Comparison of ENCODE assay signal across 8 mouse cellular contexts in the genomic region with DNA sequence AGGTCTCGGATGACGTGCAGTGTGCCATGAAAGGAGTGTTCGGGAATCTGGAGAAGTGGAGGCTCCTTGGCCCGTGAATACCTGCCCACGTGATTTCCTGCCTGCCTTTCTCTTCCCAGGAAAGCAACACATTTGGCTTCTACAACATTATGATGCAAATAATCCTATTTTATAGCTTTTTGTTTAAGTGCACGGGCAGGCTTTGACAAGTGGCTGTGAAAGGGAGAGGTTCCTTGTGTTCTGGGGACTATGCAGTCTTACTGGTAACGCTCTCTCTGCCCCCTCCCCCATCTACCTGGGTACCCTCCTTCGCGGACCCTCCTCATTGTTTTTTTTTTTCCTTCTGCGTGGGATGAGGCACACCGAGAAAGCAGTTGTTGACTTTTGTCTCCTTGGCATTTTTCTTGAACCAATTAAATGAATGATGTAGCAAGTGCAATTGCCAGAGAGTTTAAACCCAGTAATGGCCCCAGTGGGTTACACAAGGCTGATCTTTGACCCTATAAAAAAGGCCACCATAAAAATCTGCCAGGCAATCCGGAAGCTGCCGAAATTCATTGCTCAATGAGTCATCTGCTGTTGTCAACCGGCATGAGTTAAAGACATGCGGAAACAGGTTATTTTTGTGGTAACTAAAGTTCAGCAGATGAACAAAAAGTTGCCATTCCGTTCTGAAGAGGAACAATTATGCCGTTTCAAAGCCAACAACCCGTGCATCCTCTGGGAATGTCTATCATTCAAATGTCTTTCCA.
A peak's percentile ranks its signal among the peaks of the same experiment; 100 is the strongest.
DNase-seq lines count a peak whose midpoint lies in the region; ATAC-seq lines count a peak whose summit lies in the region.

No protein-coding gene starts in this region.

- peak; percentile 65 to 92 for DNase-seq in adrenal gland, adult (ENCODE audit: inconsistent age in 2 of 2, low spot score in 1 of 2)
- DNase-seq in adrenal gland, postnatal 4 days (ENCODE audit: low spot score in 2 of 2): no peak
- DNase-seq in 416B (ENCODE audit: low read depth): peak; percentile 78
- DNase-seq in kidney, postnatal 10 days: peak; percentile 44
- no peak for DNase-seq in left cerebral cortex, adult 8-10 months (ENCODE audit: low spot score in 2 of 2)
- DNase-seq in frontal cortex, adult 2 months (ENCODE audit: extremely low spot score in 1 of 2, low spot score in 1 of 2): no peak

- H3K4me3 ChIP-seq in brown adipose tissue, adult 24 weeks (ENCODE audit: insufficient read depth, low read depth, low read length): no peak overlapping the region
- H3K4me3 ChIP-seq in neural tube, embryonic 13.5 days: peak overlapping the region; percentile 10; the same call in 1 of the 2 replicates

- peak overlapping the region; percentile 90 for H3K27ac ChIP-seq in brown adipose tissue, adult 24 weeks (replicated peaks; ENCODE audit: low read depth, low read length)
- no peak overlapping the region for H3K27ac ChIP-seq in neural tube, embryonic 13.5 days (replicated peaks)

- H3K9me3 ChIP-seq in neural tube, embryonic 13.5 days: no peaks in the 10 kb centered on the region

- no peak overlapping the region for H3K9ac ChIP-seq in neural tube, embryonic 13.5 days

- WGBS in neural tube, embryonic 13.5 days: 15% methylated on average over 18 of the region's 18 CpGs

- H3K27me3 ChIP-seq in neural tube, embryonic 13.5 days: no peaks in the 10 kb centered on the region

- H3K36me3 ChIP-seq in neural tube, embryonic 13.5 days: no peaks in the 10 kb centered on the region

- H3K4me2 ChIP-seq in neural tube, embryonic 13.5 days: peak overlapping the region; percentile 43

- no peak for ATAC-seq in neural tube, embryonic 13.5 days (ENCODE audit: low read depth)

- H3K4me1 ChIP-seq in brown adipose tissue, adult 24 weeks (ENCODE audit: control insufficient read depth, insufficient read depth, insufficient read length, low read length): peaks cover 15% of the 10 kb centered on the region
- H3K4me1 ChIP-seq in neural tube, embryonic 13.5 days (replicated peaks): peaks cover 12% of the 10 kb centered on the region; the same call in 1 of the 2 replicates

Comparison
In these comparisons a context has a peak if more than half of its experiments do, and no peak if none do; other contexts are left out.
1. DNase-seq: peak in adrenal gland, adult (2 of 2), 416B (single experiment) and kidney, postnatal 10 days (single experiment); none in adrenal gland, postnatal 4 days (0 of 2), left cerebral cortex, adult 8-10 months (0 of 2) and frontal cortex, adult 2 months (0 of 2).